Mouse (Mus musculus) left cerebral cortex, adult 18-20 months (tissue): ENCODE results near the gene Ttc16. TPM values are rescaled to one million over a fixed set of nuclear protein-coding genes. Genes with fewer than 3 reads are reported as not detected.

ENCODE experiments used
- DNase-seq, 2 experiments: peaks; one replicate each; pipeline ENCODE4 v3.0.0; 2021 to 2022; ENCODE audit warnings: low spot score in 2 of 2, mixed read lengths in 1 of 2
- long read RNA-seq, 2 experiments: library from polyadenylated mRNA; stranded (forward); transcript quantifications; one replicate each; pipeline ENCODE4 v2.0.0; 2021
- total RNA-seq, 2 experiments: library from RNA; stranded (reverse); gene quantifications; 2 replicates each; pipeline ENCODE4 v1.2.3; 2021

The Ttc16 gene
- total RNA-seq, result 1 to 10 TPM in 1 of 2 experiments, under 1 TPM in 1; 0.88 to 1.0 TPM
- long read RNA-seq, experiment 1, partial matches to known transcripts, result 0 of 7 reads
- long read RNA-seq, experiment 1, other reads (novel, unspliced or antisense), result 7 of 7 reads
- long read RNA-seq, experiment 2, partial matches to known transcripts, result 0 of 1 reads
- long read RNA-seq, experiment 2, other reads (novel, unspliced or antisense), result 1 of 1 reads

- peak; percentile 96 to 98 for DNase-seq
These were observed at the start of gene Ttc16, which contains the start of gene Ptrh1 for GRCm38 (mm10) chr2:32775359-32776074. Gene Ttc16 (minus strand): TSS chr2:32775633. Gene Ptrh1 (plus strand): TSS chr2:32775786.

DNA sequence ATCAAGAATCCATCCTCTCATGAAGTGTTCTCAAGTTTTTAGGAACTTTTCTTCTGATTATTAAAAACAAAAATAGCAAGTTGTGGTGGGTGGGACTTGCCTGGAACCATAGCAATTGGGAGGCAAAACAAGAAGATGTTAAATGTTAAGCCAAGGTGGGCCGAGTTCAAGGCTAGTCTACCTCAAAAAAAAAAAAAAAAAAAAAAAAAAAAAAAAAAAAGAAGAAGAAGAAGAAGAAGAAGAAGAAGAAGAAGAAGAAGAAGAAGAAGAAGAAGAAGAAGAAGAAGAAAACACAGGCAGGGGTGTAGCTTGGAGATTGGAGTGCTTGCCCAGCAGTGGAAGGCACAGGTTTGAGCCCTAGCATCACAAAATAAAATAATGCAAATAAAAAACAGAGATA, 49.3 kb upstream of the Ttc16 start:
- DNase-seq, result no peak

GRCm38 (mm10) chr2:32824181-32824580, 48.7 kb upstream of the Ttc16 start:
- DNase-seq, result no peak

- no peak for DNase-seq
These were observed 48.2 kb upstream of the Ttc16 start for GRCm38 (mm10) chr2:32823579-32824154.

- no peak for DNase-seq
These were observed 47.7 kb upstream of the Ttc16 start for GRCm38 (mm10) chr2:32823153-32823552.

GRCm38 (mm10) chr2:32822643-32823042, 47.2 kb upstream of the Ttc16 start:
- no peak for DNase-seq

GRCm38 (mm10) chr2:32821041-32821802, 45.8 kb upstream of the Ttc16 start:
- DNase-seq, result no peak

GRCm38 (mm10) chr2:32818208-32818607, 42.8 kb upstream of the Ttc16 start:
- DNase-seq, result no peak

- DNase-seq, result no peak
These were observed 42.2 kb upstream of the Ttc16 start for GRCm38 (mm10) chr2:32817589-32817988.

DNA sequence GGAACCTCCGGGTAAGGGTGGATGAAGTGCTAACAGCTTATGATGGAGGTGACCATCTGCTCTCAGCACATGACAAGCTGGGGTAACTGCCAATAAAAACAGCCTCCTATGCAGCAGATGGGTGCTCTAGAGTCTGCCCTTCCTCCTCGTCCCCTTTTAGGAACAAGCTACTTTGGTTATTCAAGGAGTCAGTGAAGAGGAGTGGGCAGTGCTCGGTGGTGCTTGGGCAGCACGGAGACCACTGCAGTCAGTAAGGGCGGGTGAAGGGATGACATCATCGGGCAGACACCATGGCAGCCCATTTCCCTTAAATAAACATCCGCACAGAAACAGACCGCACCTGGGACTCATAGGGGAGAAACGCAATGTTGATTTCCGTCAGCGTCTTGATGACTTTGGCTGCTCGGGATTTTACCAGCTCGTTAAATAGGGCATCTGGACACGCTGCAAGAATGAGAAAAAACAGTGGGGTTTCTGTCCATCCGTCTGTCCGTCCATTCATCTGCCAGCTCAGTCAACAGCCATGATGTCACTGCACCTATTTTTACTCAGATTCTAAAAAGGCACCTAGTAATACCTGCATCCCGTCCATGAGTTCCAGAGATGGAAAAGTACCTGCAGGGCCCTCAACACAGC, 41.6 kb upstream of the Ttc16 start:
- peak; percentile 68 to 77 for DNase-seq

DNA sequence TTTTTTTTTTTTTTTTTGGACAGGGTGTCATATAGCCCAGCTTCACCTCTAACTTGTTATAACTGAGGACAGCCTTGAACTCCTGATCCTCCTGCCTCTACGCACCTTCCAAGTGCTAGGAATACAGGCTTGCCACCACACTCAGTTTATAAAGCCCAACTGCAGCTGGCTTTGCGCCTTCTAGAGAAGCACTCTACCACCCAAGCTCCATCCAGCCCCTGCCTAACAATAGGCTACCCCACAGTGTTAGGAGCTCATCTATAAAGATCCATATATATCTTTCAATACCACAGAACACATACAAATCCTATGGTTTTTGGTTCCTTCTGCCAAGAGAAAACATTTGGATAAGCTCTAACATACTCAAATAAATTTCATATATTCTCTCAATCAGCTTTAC, 41.1 kb upstream of the Ttc16 start:
- DNase-seq, result no peak

DNA sequence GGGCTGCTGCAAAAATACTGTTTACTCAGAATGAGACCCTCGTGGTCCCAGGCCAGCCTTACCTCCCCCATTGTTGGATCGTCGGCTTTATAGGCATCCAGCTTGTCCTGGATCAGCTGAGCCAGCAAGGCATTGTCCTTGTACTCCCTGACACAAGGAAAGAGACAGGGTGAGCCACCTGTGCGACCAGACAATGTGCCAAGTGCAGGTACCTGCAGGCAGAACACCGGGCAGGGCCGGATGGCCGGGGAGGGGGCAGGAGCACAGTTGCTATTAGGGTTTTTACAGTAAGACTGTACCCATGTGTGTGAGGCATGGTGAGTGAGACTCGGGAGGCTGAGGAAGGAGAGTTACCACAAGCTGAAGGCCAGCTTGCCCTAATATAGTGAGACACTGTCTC, 36.5 kb upstream of the Ttc16 start:
- DNase-seq, result no peak

- no peak for DNase-seq
These were observed 33.6 kb upstream of the Ttc16 start for GRCm38 (mm10) chr2:32808816-32809566.

DNA sequence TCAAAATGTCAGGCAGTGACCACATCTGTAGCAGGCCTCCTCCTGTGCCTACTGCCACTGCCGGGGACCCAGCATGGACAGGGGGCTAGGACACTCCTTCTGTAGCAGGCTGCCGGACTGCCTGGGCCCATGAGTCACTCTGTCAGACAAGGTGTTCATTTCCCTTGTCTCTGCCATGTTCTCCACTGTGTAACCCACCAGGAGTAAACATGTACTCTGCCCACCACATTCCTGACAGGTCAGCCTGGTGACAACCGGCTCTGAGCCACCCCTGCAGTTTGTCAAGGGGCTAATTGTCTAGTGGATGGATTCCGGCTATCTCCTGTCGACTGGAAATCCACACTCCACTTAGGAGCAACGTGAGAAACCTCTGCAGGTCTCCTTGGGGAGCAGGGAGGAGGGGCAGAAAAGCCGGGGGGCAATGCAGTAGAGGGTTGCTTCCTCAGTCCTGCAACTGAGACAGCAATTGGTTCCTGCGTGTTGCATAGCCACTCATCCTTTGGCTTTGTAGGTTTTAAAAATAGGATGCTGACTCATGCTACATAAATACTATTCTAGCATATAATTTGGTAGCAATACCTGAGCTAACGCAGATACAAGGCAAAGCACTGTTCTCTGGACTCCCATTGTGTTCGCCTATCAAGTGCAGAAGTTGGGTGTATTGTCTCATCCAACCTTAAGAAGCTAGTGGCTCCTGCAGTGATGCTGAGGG, 23.0 kb upstream of the Ttc16 start:
- DNase-seq, result no peak

DNA sequence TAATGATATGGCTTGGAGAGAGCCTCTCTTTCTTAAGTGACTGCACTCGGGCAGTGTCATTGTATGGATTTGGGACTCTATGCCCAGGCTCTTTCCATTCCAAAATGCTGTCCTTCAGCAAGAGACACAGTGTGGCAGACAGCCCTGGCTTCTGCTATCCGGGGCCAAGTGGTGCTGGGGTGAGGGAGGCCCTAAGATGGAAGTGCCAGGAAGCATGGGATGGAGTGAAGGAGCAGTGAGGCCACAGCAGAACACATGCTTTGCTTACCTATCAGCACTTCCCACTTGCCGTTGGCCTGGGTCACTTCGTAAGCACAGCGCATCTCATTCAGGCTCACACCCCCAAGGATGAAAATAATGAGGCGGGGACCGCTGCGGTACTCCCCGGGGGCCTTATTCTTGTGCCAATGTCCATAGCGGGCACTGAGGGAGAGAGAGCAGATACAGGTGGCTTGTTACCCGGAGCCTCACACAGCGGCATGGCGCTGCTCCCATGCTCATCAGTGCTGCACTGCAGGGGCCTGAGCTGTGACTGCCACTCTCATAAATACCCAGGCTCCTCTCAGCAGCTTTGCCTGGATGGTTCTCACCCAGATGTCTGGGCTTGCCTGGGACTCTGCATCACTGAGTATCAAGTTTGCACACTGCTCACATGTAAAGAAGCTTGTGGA, 20.4 kb upstream of the Ttc16 start:
- DNase-seq, result no peak

DNA sequence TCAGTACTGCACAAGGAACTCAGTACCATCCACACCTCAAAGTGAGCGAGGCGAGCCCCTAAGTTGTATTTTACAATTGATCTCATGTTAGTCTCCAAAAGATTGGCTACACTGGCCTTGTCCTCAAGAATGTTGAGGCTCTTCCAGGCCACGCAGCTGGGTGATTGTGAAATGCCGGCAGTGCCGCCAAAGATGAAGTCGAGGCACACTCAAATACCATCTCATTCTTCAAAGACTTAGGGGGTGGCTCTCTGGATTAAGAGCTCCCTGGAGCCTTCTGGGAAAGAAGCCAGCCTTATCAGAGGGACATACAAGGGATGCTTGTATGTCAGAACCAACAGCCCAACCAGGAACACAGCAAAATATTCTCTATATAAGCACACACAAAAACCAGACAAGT, 15.9 kb upstream of the Ttc16 start:
- no peak for DNase-seq

- no peak for DNase-seq
These were observed 13.1 kb upstream of the Ttc16 start for GRCm38 (mm10) chr2:32788581-32788980.

- no peak for DNase-seq
These were observed 11.7 kb upstream of the Ttc16 start for GRCm38 (mm10) chr2:32787176-32787575.

- no peak for DNase-seq
These were observed 8.7 kb upstream of the Ttc16 start, which contains the start of gene Cfap157 for GRCm38 (mm10) chr2:32784048-32784681. Gene Cfap157 (minus strand): TSS chr2:32784428.
